Mouse (Mus musculus) neural tube, embryonic 11.5 days (tissue): Measurements from ENCODE around the gene Sart1. TPM values are rescaled to one million over a fixed set of nuclear protein-coding genes. Genes with fewer than 3 reads are reported as not detected.

Source experiments
- ATAC-seq: fragments of 200-750 bp; cut with Nextera tagmentation; 2 replicates; pipeline ENCODE4 v1.8.0; 2017; ENCODE audit warnings: moderate number of reproducible peaks, mild to moderate bottlenecking, moderate TSS enrichment, moderate library complexity; ENCODE audit not compliant: insufficient read depth, low FRiP score, low TSS enrichment
- DNase-seq: peaks from one replicate; pipeline ENCODE4 v3.0.0-alpha.2; 2015; ENCODE audit warnings: low spot score
- H3K27ac ChIP-seq: fragments of 300-500 bp; sonication (generic); 2 replicates; pipeline ENCODE4 v1.5.1; 2014; ENCODE audit warnings: low read depth, mild to moderate bottlenecking, low read length
- H3K27me3 ChIP-seq: fragments of 300-500 bp; sonication (generic); 2 replicates; pipeline ENCODE4 v1.6.1; 2014; ENCODE audit warnings: mild to moderate bottlenecking, low read length, mixed read lengths; ENCODE audit not compliant: control insufficient read depth, insufficient read depth
- H3K36me3 ChIP-seq: fragments of 300-500 bp; sonication (generic); 2 replicates; pipeline ENCODE4 v1.6.1; 2014; ENCODE audit warnings: mild to moderate bottlenecking, low read length, moderate library complexity, mixed read lengths; ENCODE audit not compliant: control insufficient read depth, insufficient read depth
- H3K4me1 ChIP-seq: fragments of 300-500 bp; sonication (generic); 2 replicates; pipeline ENCODE4 v1.6.1; 2014; ENCODE audit warnings: low read length, mixed read lengths; ENCODE audit not compliant: control insufficient read depth, insufficient read depth
- H3K4me2 ChIP-seq: fragments of 300-500 bp; sonication (generic); 2 replicates; pipeline ENCODE4 v1.6.1; 2014; ENCODE audit warnings: low read depth, mild to moderate bottlenecking, moderate library complexity
- H3K4me3 ChIP-seq: fragments of 300-500 bp; sonication (generic); 2 replicates; pipeline ENCODE4 v1.5.1; 2014; ENCODE audit warnings: low read depth, low read length
- H3K9ac ChIP-seq: fragments of 300-500 bp; sonication (generic); 2 replicates; pipeline ENCODE4 v1.6.1; 2014; ENCODE audit warnings: mild to moderate bottlenecking, low read length
- H3K9me3 ChIP-seq: fragments of 300-500 bp; sonication (generic); 2 replicates; pipeline ENCODE4 v1.6.1; 2016; ENCODE audit warnings: low read length; ENCODE audit not compliant: control insufficient read depth
- WGBS: fragments of 180-500 bp; shearing (Covaris S2); extraction: QIAGEN DNeasy Blood & Tissue Kit; methylation state at CpG from one replicate; pipeline ENCODE4 v1.1.7; 2014; 5-methylcytosine and 5-hydroxymethylcytosine counted together
- polyA plus RNA-seq: library from polyadenylated mRNA; unstranded; fragments of >200 nt; fragmentation: Nextera tagmentation; extraction: Ambion mirVana; gene quantifications from 2 replicates; pipeline ENCODE4 v1.2.1, GENCODE M21; 2014

Gene Sart1
- 78.5 and 79.9 TPM in 2 replicates for polyA plus RNA-seq

DNA sequence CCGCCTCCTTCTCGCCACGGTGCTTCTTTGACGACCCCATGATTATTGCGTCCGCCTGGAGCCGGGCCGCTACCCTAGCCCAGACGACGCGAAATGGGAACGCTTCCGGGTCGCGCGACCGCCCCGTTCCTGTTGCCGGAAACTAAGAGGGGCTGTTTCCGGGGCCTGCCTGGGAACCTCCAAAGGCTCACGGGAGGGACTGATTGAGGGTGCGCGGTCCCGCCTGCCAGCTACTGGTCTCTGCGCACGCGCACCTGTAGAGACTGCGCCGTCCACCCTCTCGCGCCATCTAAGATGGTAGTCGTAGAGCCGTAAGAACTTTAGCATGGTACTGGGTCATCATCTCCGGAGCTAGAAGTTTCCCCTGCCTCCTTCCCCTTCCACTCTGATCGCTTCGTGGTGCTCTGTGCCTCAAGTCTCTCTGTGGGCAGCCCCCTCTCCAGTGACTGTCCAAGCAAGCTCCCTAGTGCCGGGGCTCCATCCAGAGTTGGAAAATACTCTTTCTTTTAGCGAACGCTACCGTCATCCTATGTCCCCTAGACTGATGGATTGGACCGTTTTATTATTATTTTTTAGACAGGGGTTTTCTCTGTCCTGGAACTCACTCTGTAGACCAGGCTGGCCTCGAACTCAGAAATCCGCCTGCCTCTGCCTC lies at the start of gene Sart1:
TSS of gene Sart1 (minus strand) at position 116 of the 655 bp plus-strand sequence.
- H3K4me3 ChIP-seq: peak within 1 kb of the TSS; percentile 94
- H3K4me2 ChIP-seq: peak within 1 kb of the TSS; percentile 92
- WGBS: 2% methylated on average over 43 of the region's 43 CpGs
- no peaks in the 10 kb centered on the region for H3K27me3 ChIP-seq
- H3K27ac ChIP-seq: peak within 1 kb of the TSS; percentile 60; the same call in 1 of the 2 replicates
- H3K36me3 ChIP-seq: peaks cover 9% of the 10 kb centered on the region
- no peaks in the 10 kb centered on the region for H3K9me3 ChIP-seq
- ATAC-seq (peak; percentile 90), DNase-seq (peak; percentile 95)
- H3K4me1 ChIP-seq: peaks cover 24% of the 10 kb centered on the region
- peak within 1 kb of the TSS; percentile 91 for H3K9ac ChIP-seq

GRCm38 (mm10) chr19:5433951-5434350 lies 45.4 kb upstream of the Sart1 start:
- Histone ChIP-seq H3K9ac (peak overlapping the region; percentile 26; the same call in 1 of the 2 replicates), H3K4me3 (no peak overlapping the region), H3K36me3 (no peaks in the 10 kb centered on the region), H3K9me3 (no peaks in the 10 kb centered on the region), H3K27ac (no peak overlapping the region), H3K27me3 (no peaks in the 10 kb centered on the region), H3K4me1 (no peaks in the 10 kb centered on the region; the same call in 1 of the 2 replicates), H3K4me2 (peak overlapping the region; percentile 33)
- ATAC-seq (no peak), DNase-seq (no peak)
- WGBS: 62% methylated on average over 7 of the region's 7 CpGs

DNA sequence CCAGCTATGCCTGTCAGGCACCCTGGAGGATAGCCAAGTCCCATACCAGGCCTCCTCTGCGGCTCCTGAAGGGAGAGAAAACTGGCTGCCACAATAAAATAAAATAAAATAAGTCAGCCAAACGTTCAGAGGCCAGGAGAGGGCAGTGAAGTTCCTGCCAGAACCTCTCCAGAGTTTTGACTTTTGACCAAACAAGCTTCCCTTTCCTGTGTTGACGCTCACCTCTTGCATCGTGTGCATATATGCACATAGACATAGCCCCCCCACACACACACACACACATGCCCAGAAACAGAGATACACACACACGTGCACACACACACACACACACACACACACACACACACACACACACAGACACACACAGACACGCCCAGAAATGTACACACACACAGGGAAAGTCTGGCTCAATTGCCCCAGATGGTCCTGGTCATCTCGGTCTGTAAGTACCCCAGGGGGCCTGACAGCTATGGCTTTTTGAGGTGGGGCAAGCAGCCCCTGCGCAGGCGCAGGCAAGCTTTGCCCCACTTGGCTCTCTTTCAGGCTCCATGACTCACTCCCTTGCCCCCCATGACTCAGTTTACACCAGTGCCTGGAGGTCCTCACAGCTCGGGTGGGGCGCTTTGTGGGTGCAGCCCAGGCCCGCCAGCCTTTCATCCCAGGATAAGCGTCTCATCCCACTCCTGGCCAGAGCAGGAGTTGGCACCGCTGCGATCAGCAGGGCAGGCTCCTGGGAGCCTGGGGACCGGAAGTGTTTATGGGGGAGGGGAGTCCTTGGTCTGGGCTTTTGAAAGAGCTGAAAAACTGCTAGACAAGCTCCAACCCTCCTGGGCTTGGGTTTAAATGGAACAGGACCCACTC lies 44.7 kb upstream of the Sart1 start:
- Histone ChIP-seq H3K27me3 (no peaks in the 10 kb centered on the region), H3K27ac (no peak overlapping the region), H3K4me1 (no peaks in the 10 kb centered on the region; the same call in 1 of the 2 replicates), H3K4me2 (peak overlapping the region; percentile 33), H3K4me3 (peak overlapping the region; percentile 15; the same call in 1 of the 2 replicates), H3K9ac (peak overlapping the region; percentile 26), H3K36me3 (no peaks in the 10 kb centered on the region), H3K9me3 (no peaks in the 10 kb centered on the region)
- 13% methylated on average over 16 of the region's 16 CpGs for WGBS
- peak; percentile 47 for DNase-seq
- ATAC-seq: no peak

GRCm38 (mm10) chr19:5431911-5432464 lies 43.5 kb upstream of the Sart1 start:
- no peak overlapping the region for H3K9ac ChIP-seq
- H3K27me3 ChIP-seq: no peaks in the 10 kb centered on the region
- no peak for ATAC-seq
- H3K27ac ChIP-seq: no peak overlapping the region
- H3K4me1 ChIP-seq: no peaks in the 10 kb centered on the region; the same call in 1 of the 2 replicates
- H3K36me3 ChIP-seq: peaks cover 1% of the 10 kb centered on the region
- DNase-seq: no peak
- 86% methylated on average over 4 of the region's 4 CpGs for WGBS
- no peaks in the 10 kb centered on the region for H3K9me3 ChIP-seq
- H3K4me2 ChIP-seq: no peak overlapping the region
- H3K4me3 ChIP-seq: no peak overlapping the region

DNA sequence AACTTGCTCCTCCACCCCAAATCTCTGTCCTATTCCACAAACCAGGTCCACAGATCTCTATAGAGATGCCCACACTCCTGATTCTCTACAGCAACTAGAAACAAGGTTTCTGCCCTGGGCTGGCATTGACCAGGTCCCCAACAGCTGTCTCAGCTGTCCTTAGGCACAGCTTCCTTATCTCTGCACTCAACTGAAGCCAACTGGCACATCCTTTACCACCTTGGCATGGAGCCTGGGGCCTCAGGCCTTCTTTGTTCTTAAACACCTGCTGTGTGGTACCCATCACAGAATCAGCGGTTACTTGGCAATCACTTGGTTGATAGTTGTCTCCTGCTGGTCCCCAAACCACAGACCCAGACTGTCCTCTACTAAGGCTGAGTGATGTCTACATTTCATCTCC lies 41.9 kb upstream of the Sart1 start:
- peaks cover 7% of the 10 kb centered on the region for H3K4me1 ChIP-seq
- no peak overlapping the region for H3K4me3 ChIP-seq
- H3K4me2 ChIP-seq: no peak overlapping the region
- H3K27ac ChIP-seq: no peak overlapping the region
- 94% methylated on average over 1 of the region's 1 CpGs for WGBS
- DNase-seq: no peak
- no peaks in the 10 kb centered on the region for H3K27me3 ChIP-seq
- no peaks in the 10 kb centered on the region for H3K9me3 ChIP-seq
- H3K36me3 ChIP-seq: peaks cover 8% of the 10 kb centered on the region
- H3K9ac ChIP-seq: no peak overlapping the region
- ATAC-seq: no peak

DNA sequence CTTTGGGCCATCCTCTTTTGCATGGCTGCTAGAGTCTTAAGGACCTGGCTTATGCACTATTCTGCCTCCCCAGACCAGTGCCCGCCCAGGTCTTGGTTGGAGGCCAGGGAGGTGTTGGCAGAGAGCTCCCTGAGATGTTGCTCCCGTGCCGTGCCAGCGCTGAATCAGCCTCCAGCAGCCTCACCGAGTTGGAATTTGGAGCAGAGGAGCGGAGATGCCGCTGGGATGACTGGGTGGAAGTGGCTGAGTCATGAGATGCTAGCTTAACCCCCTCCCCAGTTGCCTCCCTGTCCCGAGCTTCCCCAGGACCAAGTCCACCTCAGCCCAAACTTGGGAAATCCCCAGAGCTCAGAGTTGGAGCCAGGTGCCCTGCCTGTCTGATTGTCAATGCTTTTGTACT lies 41.3 kb upstream of the Sart1 start:
- Histone ChIP-seq H3K27ac (no peak overlapping the region), H3K9me3 (no peaks in the 10 kb centered on the region), H3K27me3 (no peaks in the 10 kb centered on the region), H3K9ac (no peak overlapping the region), H3K36me3 (peaks cover 8% of the 10 kb centered on the region), H3K4me1 (peaks cover 7% of the 10 kb centered on the region), H3K4me3 (no peak overlapping the region), H3K4me2 (no peak overlapping the region)
- ATAC-seq (no peak), DNase-seq (no peak)
- WGBS: 75% methylated on average over 8 of the region's 8 CpGs

GRCm38 (mm10) chr19:5429219-5429618 lies 40.7 kb upstream of the Sart1 start:
- no peaks in the 10 kb centered on the region for H3K9me3 ChIP-seq
- no peak for DNase-seq

GRCm38 (mm10) chr19:5428083-5428482 lies 39.6 kb upstream of the Sart1 start:
- peak; percentile 25 for DNase-seq
- Histone ChIP-seq H3K36me3 (peaks cover 9% of the 10 kb centered on the region), H3K4me2 (no peak overlapping the region), H3K9ac (no peak overlapping the region), H3K9me3 (no peaks in the 10 kb centered on the region), H3K4me1 (peaks cover 17% of the 10 kb centered on the region), H3K27me3 (no peaks in the 10 kb centered on the region), H3K27ac (no peak overlapping the region), H3K4me3 (no peak overlapping the region)
- ATAC-seq: no peak
- 89% methylated on average over 2 of the region's 2 CpGs for WGBS

More at GRCm38 (mm10) chr19:5429219-5429618, 40.7 kb upstream of the Sart1 start:
- ATAC-seq: no peak
- H3K27me3 ChIP-seq: no peaks in the 10 kb centered on the region
- WGBS: 86% methylated on average over 4 of the region's 4 CpGs
- H3K4me1 ChIP-seq: peaks cover 7% of the 10 kb centered on the region
- H3K27ac ChIP-seq: no peak overlapping the region
- H3K36me3 ChIP-seq: peaks cover 8% of the 10 kb centered on the region
- no peak overlapping the region for H3K9ac ChIP-seq
- no peak overlapping the region for H3K4me2 ChIP-seq
- H3K4me3 ChIP-seq: no peak overlapping the region
